Mouse (Mus musculus): ENCODE measurements around the gene Kcnn3. TPM values are rescaled to one million over a fixed set of nuclear protein-coding genes. Genes with fewer than 3 reads are reported as not detected.

The Kcnn3 gene
- total RNA-seq, 1 experiment from 2014 or later, result not detected

- ATAC-seq (replicated peaks; ENCODE audit: insufficient number of reproducible peaks, low FRiP score, low TSS enrichment, poor library complexity, severe bottlenecking), result no peak
Measured at GRCm38 (mm10) chr3:89698958-89699357, 179.0 kb downstream of the Kcnn3 start.

GRCm38 (mm10) chr3:89700461-89700860, 180.5 kb downstream of the Kcnn3 start:
- no peak for ATAC-seq (replicated peaks; ENCODE audit: insufficient number of reproducible peaks, low FRiP score, low TSS enrichment, poor library complexity, severe bottlenecking)

GRCm38 (mm10) chr3:89703596-89703995, 183.6 kb downstream of the Kcnn3 start:
- no peak for ATAC-seq (replicated peaks; ENCODE audit: insufficient number of reproducible peaks, low FRiP score, low TSS enrichment, poor library complexity, severe bottlenecking)

GRCm38 (mm10) chr3:89704064-89704463, 184.1 kb downstream of the Kcnn3 start:
- ATAC-seq (replicated peaks; ENCODE audit: insufficient number of reproducible peaks, low FRiP score, low TSS enrichment, poor library complexity, severe bottlenecking), result no peak

- peak; percentile 76 for ATAC-seq (replicated peaks; ENCODE audit: insufficient number of reproducible peaks, low FRiP score, low TSS enrichment, poor library complexity, severe bottlenecking)
Measured at GRCm38 (mm10) chr3:89714359-89715206, 194.6 kb downstream of the Kcnn3 start, which contains the start of gene Adar. TSS of gene Adar (plus strand) at chr3:89715022.

GRCm38 (mm10) chr3:89715207-89715966, 195.4 kb downstream of the Kcnn3 start:
- ATAC-seq (replicated peaks; ENCODE audit: insufficient number of reproducible peaks, low FRiP score, low TSS enrichment, poor library complexity, severe bottlenecking), result no peak

- ATAC-seq (replicated peaks; ENCODE audit: insufficient number of reproducible peaks, low FRiP score, low TSS enrichment, poor library complexity, severe bottlenecking), result no peak
Measured at GRCm38 (mm10) chr3:89715967-89716256, 195.9 kb downstream of the Kcnn3 start.

GRCm38 (mm10) chr3:89722032-89722431, 202.1 kb downstream of the Kcnn3 start:
- ATAC-seq (replicated peaks; ENCODE audit: insufficient number of reproducible peaks, low FRiP score, low TSS enrichment, poor library complexity, severe bottlenecking), result no peak

- ATAC-seq (replicated peaks; ENCODE audit: insufficient number of reproducible peaks, low FRiP score, low TSS enrichment, poor library complexity, severe bottlenecking), result no peak
Measured at GRCm38 (mm10) chr3:89723400-89724084, 203.6 kb downstream of the Kcnn3 start.

Other genes starting within 250 kb of the Kcnn3 start
- gene Slc50a1, start 249.6 kb upstream of the Kcnn3 start, total RNA-seq (2017), result 58.3 to 94.6 TPM (median 67.9 TPM) in 3 replicates
- gene Efna1, start 239.0 kb upstream of the Kcnn3 start, total RNA-seq (2017), result 0.38 to 0.39 TPM in 2 of 3 replicates, not detected in the other
- not detected in 3 replicates for gene Efna3, start 197.2 kb upstream of the Kcnn3 start, total RNA-seq (2017)
- not detected in 3 replicates for gene Efna4, start 182.1 kb upstream of the Kcnn3 start, total RNA-seq (2017)
- 23.1 to 49.7 TPM (median 33.0 TPM) in 3 replicates for gene Adam15, start 170.2 kb upstream of the Kcnn3 start, total RNA-seq (2017)
- not detected in 3 replicates for gene Dcst2, start 158.2 kb upstream of the Kcnn3 start, total RNA-seq (2017)
- not detected in 3 replicates for gene Dcst1, start 154.9 kb upstream of the Kcnn3 start, total RNA-seq (2017)
- 49.4 to 76.6 TPM (median 51.2 TPM) in 3 replicates for gene Zbtb7b, start 125.4 kb upstream of the Kcnn3 start, total RNA-seq (2017)
- gene Lenep, start 117.4 kb upstream of the Kcnn3 start, total RNA-seq (2017), result 1.4 TPM in 1 of 3 replicates, not detected in the others
- gene Flad1, start 108.3 kb upstream of the Kcnn3 start, total RNA-seq (2017), result 16.5 to 22.8 TPM (median 22.4 TPM) in 3 replicates
- 7.5 to 10.2 TPM (median 8.1 TPM) in 3 replicates for gene Cks1b, start 101.8 kb upstream of the Kcnn3 start, total RNA-seq (2017)
- gene Shc1, start 101.7 kb upstream of the Kcnn3 start, total RNA-seq (2017), result 48.9 to 65.4 TPM (median 58.4 TPM) in 3 replicates
- gene Pygo2, start 90.0 kb upstream of the Kcnn3 start, total RNA-seq (2017), result 11.0 to 18.5 TPM (median 17.6 TPM) in 3 replicates
- 149 to 190 TPM (median 158 TPM) in 3 replicates for gene Pbxip1, start 83.5 kb upstream of the Kcnn3 start, total RNA-seq (2017)
- 18.0 to 23.5 TPM (median 21.0 TPM) in 3 replicates for gene Pmvk, start 65.6 kb upstream of the Kcnn3 start, total RNA-seq (2017)
- gene Adar, start 194.9 kb downstream of the Kcnn3 start, total RNA-seq (2017), result 37.0 to 89.6 TPM (median 41.2 TPM) in 3 replicates
- gene Chrnb2, start 244.5 kb downstream of the Kcnn3 start, total RNA-seq (2017), result 1.2 to 1.6 TPM (median 1.3 TPM) in 3 replicates

Data from monocyte, adult 5-6 weeks (primary cell).